Mouse (Mus musculus): ENCODE data around the gene Grcc10.

- TF ChIP-seq TAL1 (IDR thresholded peaks at IDR 0.05; ENCODE audit: low read length) (no peak), GATA1 (IDR thresholded peaks at IDR 0.05; ENCODE audit: low read length) (no peak)
Observed at GRCm38 (mm10) chr6:124750405-124750804, 9.2 kb upstream of the Grcc10 start.

Measured in erythroblast, embryonic 14.5 days (primary cell).